Mouse (Mus musculus) testis, adult 2 months (tissue): Measurements from ENCODE around the gene Mybpc3. TPM values are rescaled to one million over a fixed set of nuclear protein-coding genes. Genes with fewer than 3 reads are reported as not detected.

Experiments
- H3K27ac ChIP-seq: fragments of 200-500 bp; 2 replicates; pipeline ENCODE4 v1.5.1; 2012; ENCODE audit warnings: low read depth, low read length; ENCODE audit not compliant: control insufficient read depth, insufficient read depth
- H3K27me3 ChIP-seq: fragments of 200-500 bp; 2 replicates; pipeline ENCODE4 v1.6.1; 2012; ENCODE audit warnings: mild to moderate bottlenecking, low read length, moderate library complexity; ENCODE audit not compliant: control insufficient read depth, insufficient read depth
- H3K36me3 ChIP-seq: fragments of 200-500 bp; 2 replicates; pipeline ENCODE4 v1.6.1; 2012; ENCODE audit warnings: mild to moderate bottlenecking, low read length; ENCODE audit not compliant: control insufficient read depth, insufficient read depth
- H3K4me1 ChIP-seq: fragments of 200-500 bp; 2 replicates; pipeline ENCODE4 v1.6.1; 2012; ENCODE audit warnings: low read length; ENCODE audit not compliant: control insufficient read depth, insufficient read depth
- H3K4me3 ChIP-seq: fragments of 200-500 bp; 2 replicates; pipeline ENCODE4 v1.5.1; 2012; ENCODE audit warnings: low read depth, mild to moderate bottlenecking, low read length, moderate library complexity, mixed read lengths; ENCODE audit not compliant: control insufficient read depth
- CTCF ChIP-seq: fragments of 200-500 bp; IDR thresholded peaks from 2 replicates; pipeline ENCODE4 v1.5.1; 2012; ENCODE audit warnings: low read depth, mild to moderate bottlenecking, inconsistent platforms, low read length, moderate library complexity; ENCODE audit not compliant: control insufficient read depth, insufficient read depth, insufficient replicate concordance
- POLR2A ChIP-seq: fragments of 200-500 bp; IDR thresholded peaks from 2 replicates; pipeline ENCODE4 v1.6.1; 2012; ENCODE audit warnings: low read depth, mild to moderate bottlenecking, inconsistent platforms, low read length, moderate library complexity; ENCODE audit not compliant: control insufficient read depth
- polyA plus RNA-seq: library from polyadenylated mRNA; depleted of rRNA; stranded (reverse); fragments of >200 nt; gene quantifications from 2 replicates; pipeline ENCODE4 v1.2.3, GENCODE M21; 2012

Mybpc3 gene
- polyA plus RNA-seq, 1 experiment = 0.04 TPM

- H3K4me3 ChIP-seq = no peak overlapping the region
- peaks cover 18% of the 10 kb centered on the region for H3K4me1 ChIP-seq
- H3K27ac ChIP-seq = peak overlapping the region; percentile 40; the same call in 1 of the 2 replicates
- TF ChIP-seq CTCF (no peak), POLR2A (no peak)
- H3K27me3 ChIP-seq = no peaks in the 10 kb centered on the region; the same call in 1 of the 2 replicates
- H3K36me3 ChIP-seq = no peaks in the 10 kb centered on the region
Observed at GRCm38 (mm10) chr2:91082844-91083243, 35.1 kb upstream of the Mybpc3 start.

GRCm38 (mm10) chr2:91083366-91083940, 34.5 kb upstream of the Mybpc3 start:
- H3K27me3 ChIP-seq = no peaks in the 10 kb centered on the region; the same call in 1 of the 2 replicates
- H3K4me3 ChIP-seq = no peak overlapping the region
- H3K36me3 ChIP-seq = no peaks in the 10 kb centered on the region
- TF ChIP-seq POLR2A (no peak), CTCF (no peak)
- peaks cover 13% of the 10 kb centered on the region for H3K4me1 ChIP-seq
- H3K27ac ChIP-seq = peak overlapping the region; percentile 40; the same call in 1 of the 2 replicates

- TF ChIP-seq POLR2A = no peak
- TF ChIP-seq CTCF = no peak
- Histone ChIP-seq H3K4me1 (peaks cover 5% of the 10 kb centered on the region), H3K27me3 (no peaks in the 10 kb centered on the region), H3K36me3 (no peaks in the 10 kb centered on the region), H3K27ac (no peak overlapping the region), H3K4me3 (no peak overlapping the region)
Observed at GRCm38 (mm10) chr2:91084179-91084820, 33.6 kb upstream of the Mybpc3 start.

GRCm38 (mm10) chr2:91085494-91086391, 32.2 kb upstream of the Mybpc3 start:
- no peaks in the 10 kb centered on the region for H3K27me3 ChIP-seq
- H3K36me3 ChIP-seq = no peaks in the 10 kb centered on the region
- no peak for TF ChIP-seq CTCF
- peaks cover 3% of the 10 kb centered on the region; the same call in 1 of the 2 replicates for H3K4me1 ChIP-seq
- H3K4me3 ChIP-seq = no peak overlapping the region
- no peak overlapping the region for H3K27ac ChIP-seq

- peaks cover 3% of the 10 kb centered on the region; the same call in 1 of the 2 replicates for H3K4me1 ChIP-seq
- no peak overlapping the region for H3K27ac ChIP-seq
- no peak overlapping the region for H3K4me3 ChIP-seq
- H3K36me3 ChIP-seq = no peaks in the 10 kb centered on the region
- no peak for TF ChIP-seq CTCF
- TF ChIP-seq POLR2A = no peak
- H3K27me3 ChIP-seq = no peaks in the 10 kb centered on the region
Observed at GRCm38 (mm10) chr2:91086392-91087237, 31.3 kb upstream of the Mybpc3 start.

GRCm38 (mm10) chr2:91087453-91087852, 30.5 kb upstream of the Mybpc3 start:
- TF ChIP-seq POLR2A (no peak), CTCF (no peak)
- peaks cover 3% of the 10 kb centered on the region; the same call in 1 of the 2 replicates for H3K4me1 ChIP-seq
- no peaks in the 10 kb centered on the region for H3K36me3 ChIP-seq
- no peaks in the 10 kb centered on the region for H3K27me3 ChIP-seq
- H3K27ac ChIP-seq = no peak overlapping the region
- no peak overlapping the region for H3K4me3 ChIP-seq
